26 mouse cellular contexts compared by ENCODE assay signal in genomic region chr11:70660571-70660970, GRCm38 (mm10). TPM values are rescaled to one million over a fixed set of nuclear protein-coding genes. Genes with fewer than 3 reads are reported as not detected.
A peak's percentile ranks its signal among the peaks of the same experiment; 100 is the strongest.
DNase-seq lines count a peak whose midpoint lies in the region; ATAC-seq and TF ChIP-seq lines count a peak whose summit lies in the region.
"Had no signal": no experiment of that assay in that cellular context is flagged by ENCODE, and none has a peak within 500 bp of the region (broad histone marks: within the 10 kb centered on the region; RNA-seq: fewer than 3 reads in every experiment).

No protein-coding gene starts in this region.

- no peaks in the 10 kb centered on the region for H3K27me3 ChIP-seq in heart, adult 2 months (ENCODE audit: control insufficient read depth, insufficient read depth, low read length)
- H3K27me3 ChIP-seq in hindbrain, embryonic 12.5 days = no peaks in the 10 kb centered on the region
- H3K27me3 ChIP-seq in hindbrain, embryonic 16.5 days (replicated peaks; ENCODE audit: control insufficient read depth, insufficient read depth, low read length) = no peaks in the 10 kb centered on the region
- H3K27me3 ChIP-seq in myocyte (ENCODE audit: control insufficient read depth, insufficient read depth, insufficient read length) = no peaks in the 10 kb centered on the region
- H3K27me3 ChIP-seq: CH12.LX; embryonic facial prominence, embryonic 12.5 days; embryonic facial prominence, embryonic 15.5 days; heart, embryonic 15.5 days; Patski had no signal

- peak; percentile 35 for DNase-seq in cerebellum, adult 11-12 months
- DNase-seq in cerebellum, adult 18-20 months = no peak
- no peak for DNase-seq in heart, adult 2 months
- DNase-seq in heart, postnatal 10 days = no peak
- DNase-seq: adrenal gland, postnatal 25 days; B cell, adult 2 months; cerebellum, adult 2 months; cerebellum, postnatal 25 days; forebrain, postnatal 0 days; gastrocnemius, postnatal 36 days; heart, postnatal 36 days; kidney, adult 2 months had no signal

- H3K4me3 ChIP-seq in heart, adult 2 months = no peak overlapping the region
- H3K4me3 ChIP-seq in hindbrain, embryonic 12.5 days = no peak overlapping the region
- no peak overlapping the region for H3K4me3 ChIP-seq in hindbrain, embryonic 16.5 days (ENCODE audit: low read length)
- H3K4me3 ChIP-seq in myocyte = no peak overlapping the region
- H3K4me3 ChIP-seq: embryonic facial prominence, embryonic 12.5 days; embryonic facial prominence, embryonic 15.5 days; heart, embryonic 15.5 days; hindbrain, embryonic 10.5 days had no signal

- 62% methylated on average over 8 of the region's 8 CpGs for WGBS in heart, adult 2 months
- 93% methylated on average over 8 of the region's 8 CpGs for WGBS in hindbrain, embryonic 12.5 days
- 84% methylated on average over 8 of the region's 8 CpGs for WGBS in hindbrain, embryonic 16.5 days

- intact Hi-C loops in heart, adult 2 months (cut with DNase I) = no loop called here
- intact Hi-C loops in heart, postnatal 10 days (cut with DNase I) = no loop called here

- H3K36me3 ChIP-seq in heart, adult 2 months (ENCODE audit: control insufficient read depth, insufficient read depth, low read length) = peaks cover 16% of the 10 kb centered on the region
- H3K36me3 ChIP-seq in hindbrain, embryonic 12.5 days = peaks cover 47% of the 10 kb centered on the region
- H3K36me3 ChIP-seq in hindbrain, embryonic 16.5 days (ENCODE audit: control insufficient read depth, insufficient read depth, low read length) = peaks cover 18% of the 10 kb centered on the region
- H3K36me3 ChIP-seq in myocyte (ENCODE audit: control insufficient read depth, insufficient read depth) = peaks cover 37% of the 10 kb centered on the region

- no peak for TF ChIP-seq POLR2A in heart, adult 2 months (IDR thresholded peaks at IDR 0.05; ENCODE audit: insufficient read depth, low read depth, low read length)
- peak; percentile 41 for TF ChIP-seq POLR2A in myocyte (IDR thresholded peaks at IDR 0.05; ENCODE audit: insufficient read length, low read depth)

- no peak for ATAC-seq in hindbrain, embryonic 12.5 days (ENCODE audit: low FRiP score)
- ATAC-seq in hindbrain, embryonic 16.5 days = no peak
- ATAC-seq: forebrain, embryonic 14.5 days; forebrain, postnatal 0 days; intestine, postnatal 0 days; Patski had no signal

- no peaks in the 10 kb centered on the region for H3K79me2 ChIP-seq in heart, adult 2 months (replicated peaks; ENCODE audit: control insufficient read depth, insufficient read depth, low read length)
- peaks cover 45% of the 10 kb centered on the region for H3K79me2 ChIP-seq in myocyte (ENCODE audit: control insufficient read depth, insufficient read depth)

- no peak for TF ChIP-seq CTCF in heart, adult 2 months (IDR thresholded peaks at IDR 0.05)

- H3K4me2 ChIP-seq in hindbrain, embryonic 12.5 days (replicated peaks) = no peak overlapping the region
- H3K4me2 ChIP-seq in hindbrain, embryonic 16.5 days (ENCODE audit: low read length) = no peak overlapping the region
- H3K4me2 ChIP-seq in myocyte (ENCODE audit: low read depth) = peak overlapping the region; percentile 97
- H3K4me2 ChIP-seq: embryonic facial prominence, embryonic 12.5 days; embryonic facial prominence, embryonic 15.5 days; heart, embryonic 11.5 days; heart, embryonic 15.5 days; hindbrain, embryonic 14.5 days had no signal

- TF ChIP-seq EP300 in heart, adult 2 months (IDR thresholded peaks at IDR 0.05; ENCODE audit: insufficient read depth, low read depth, low read length) = no peak

- peak overlapping the region; percentile 23 for H3K9ac ChIP-seq in heart, adult 2 months (ENCODE audit: low read depth, low read length)
- no peak overlapping the region for H3K9ac ChIP-seq in hindbrain, embryonic 12.5 days
- no peak overlapping the region for H3K9ac ChIP-seq in hindbrain, embryonic 16.5 days (ENCODE audit: low read depth, low read length)
- H3K9ac ChIP-seq: embryonic facial prominence, embryonic 12.5 days; embryonic facial prominence, embryonic 15.5 days; forebrain, postnatal 0 days; heart, embryonic 15.5 days; hindbrain, embryonic 14.5 days had no signal

- H3K4me1 ChIP-seq in heart, adult 2 months (ENCODE audit: control insufficient read depth, insufficient read depth, low read length) = no peaks in the 10 kb centered on the region
- H3K4me1 ChIP-seq in hindbrain, embryonic 12.5 days = peaks cover 19% of the 10 kb centered on the region
- peaks cover 10% of the 10 kb centered on the region for H3K4me1 ChIP-seq in hindbrain, embryonic 16.5 days (ENCODE audit: control insufficient read depth, insufficient read depth, low read depth, low read length)

- no peak overlapping the region for H3ac ChIP-seq in myocyte (ENCODE audit: control insufficient read depth, insufficient read length)

- no peaks in the 10 kb centered on the region for H3K9me3 ChIP-seq in hindbrain, embryonic 12.5 days (replicated peaks)
- no peaks in the 10 kb centered on the region for H3K9me3 ChIP-seq in hindbrain, embryonic 16.5 days (ENCODE audit: control insufficient read depth, low read length)
- H3K9me3 ChIP-seq: embryonic facial prominence, embryonic 12.5 days; embryonic facial prominence, embryonic 15.5 days; G1E; heart, embryonic 15.5 days; hindbrain, embryonic 10.5 days had no signal

- H3K27ac ChIP-seq in heart, adult 2 months = no peak overlapping the region; the same call in 1 of the 2 replicates
- peak overlapping the region; percentile 35; the same call in 1 of the 2 replicates for H3K27ac ChIP-seq in hindbrain, embryonic 12.5 days
- H3K27ac ChIP-seq in hindbrain, embryonic 16.5 days (ENCODE audit: low read depth, low read length) = no peak overlapping the region
- H3K27ac ChIP-seq: embryonic facial prominence, embryonic 12.5 days; embryonic facial prominence, embryonic 15.5 days; hindbrain, embryonic 10.5 days; hindbrain, embryonic 14.5 days had no signal

TF ChIP-seq in myocyte, 11 proteins besides CTCF, POLR2A, EP300 and RAD21:
- no peak for TF ChIP-seq E2F4 (IDR thresholded peaks at IDR 0.05; ENCODE audit: insufficient read depth)
- TF ChIP-seq POLR2AphosphoS2 (IDR thresholded peaks at IDR 0.05; ENCODE audit: insufficient read length, low read depth) = no peak
- TF ChIP-seq TCF12 (IDR thresholded peaks at IDR 0.05; ENCODE audit: insufficient read depth, poor library complexity, severe bottlenecking) = no peak
- TF ChIP-seq MYOD1 (IDR thresholded peaks at IDR 0.05; ENCODE audit: control insufficient read depth in 1 of 3, insufficient read length in 2 of 3, low read depth in 2 of 3) = no peak
- TF ChIP-seq SRF (IDR thresholded peaks at IDR 0.05; ENCODE audit: control insufficient read depth, insufficient read length, low read depth) = no peak
- no peak for TF ChIP-seq USF1 (IDR thresholded peaks at IDR 0.05; ENCODE audit: low read depth)
- TF ChIP-seq MYOG (IDR thresholded peaks at IDR 0.05; ENCODE audit: control insufficient read depth in 1 of 3, insufficient read depth in 1 of 3, insufficient read length in 2 of 3, low read depth in 2 of 3) = no peak

RNA-seq across cellular contexts. Expression of gene Eno3, which starts 3.6 kb away (rescaled TPM):
- total RNA-seq in heart, adult 2 months (2021) = 1,000 to 10,000 TPM; 1,523 to 1,659 TPM
- 1,222 and 1,919 TPM in 2 replicates for polyA plus RNA-seq in heart, adult 2 months (2012; rRNA removed)
- 1,000 to 10,000 TPM; 1,599 to 1,711 TPM for total RNA-seq in heart, postnatal 10 days (2021)
- 14.9 and 18.5 TPM in 2 replicates for polyA plus RNA-seq in hindbrain, embryonic 12.5 days (2016; fragmentation: Nextera tagmentation; extraction: Ambion mirVana)
- 6.0 and 16.3 TPM in 2 replicates for polyA plus RNA-seq in hindbrain, embryonic 16.5 days (2015; fragmentation: Nextera tagmentation; extraction: Ambion mirVana)
- polyA plus RNA-seq in myocyte (2012; fragmentation: generic; extraction: Trizol) = 1,792 TPM

RNA-seq across cellular contexts. Expression of gene Pfn1, which starts 6.1 kb away (rescaled TPM):
- total RNA-seq in heart, adult 2 months (2021) = 100 to 1,000 TPM; 270 to 280 TPM
- 439 and 479 TPM in 2 replicates for polyA plus RNA-seq in heart, adult 2 months (2012; rRNA removed)
- 100 to 1,000 TPM; 456 to 499 TPM for total RNA-seq in heart, postnatal 10 days (2021)
- polyA plus RNA-seq in hindbrain, embryonic 12.5 days (2016; fragmentation: Nextera tagmentation; extraction: Ambion mirVana) = 1,190 and 1,267 TPM in 2 replicates
- 638 and 764 TPM in 2 replicates for polyA plus RNA-seq in hindbrain, embryonic 16.5 days (2015; fragmentation: Nextera tagmentation; extraction: Ambion mirVana)
- 2,636 TPM for polyA plus RNA-seq in myocyte (2012; fragmentation: generic; extraction: Trizol)

RNA-seq across cellular contexts. Expression of gene Spag7, which starts 8.6 kb away (rescaled TPM):
- 10 to 100 TPM; 82.8 to 99.4 TPM for total RNA-seq in heart, adult 2 months (2021)
- 72.9 and 87.8 TPM in 2 replicates for polyA plus RNA-seq in heart, adult 2 months (2012; rRNA removed)
- 10 to 100 TPM; 86.0 to 88.2 TPM for total RNA-seq in heart, postnatal 10 days (2021)
- 143 and 144 TPM in 2 replicates for polyA plus RNA-seq in hindbrain, embryonic 12.5 days (2016; fragmentation: Nextera tagmentation; extraction: Ambion mirVana)
- polyA plus RNA-seq in hindbrain, embryonic 16.5 days (2015; fragmentation: Nextera tagmentation; extraction: Ambion mirVana) = 151 and 161 TPM in 2 replicates
- 52.4 TPM for polyA plus RNA-seq in myocyte (2012; fragmentation: generic; extraction: Trizol)

RNA-seq across cellular contexts. Expression of gene Slc25a11, which starts 13.3 kb away (rescaled TPM):
- total RNA-seq in heart, adult 2 months (2021) = 100 to 1,000 TPM; 532 to 626 TPM
- 632 and 932 TPM in 2 replicates for polyA plus RNA-seq in heart, adult 2 months (2012; rRNA removed)
- total RNA-seq in heart, postnatal 10 days (2021) = 100 to 1,000 TPM; 378 to 381 TPM
- polyA plus RNA-seq in hindbrain, embryonic 12.5 days (2016; fragmentation: Nextera tagmentation; extraction: Ambion mirVana) = 145 and 148 TPM in 2 replicates
- 185 and 191 TPM in 2 replicates for polyA plus RNA-seq in hindbrain, embryonic 16.5 days (2015; fragmentation: Nextera tagmentation; extraction: Ambion mirVana)
- 165 TPM for polyA plus RNA-seq in myocyte (2012; fragmentation: generic; extraction: Trizol)

RNA-seq across cellular contexts. Expression of gene Rnf167, which starts 13.5 kb away (rescaled TPM):
- 10 to 100 TPM; 50.8 to 58.7 TPM for total RNA-seq in heart, adult 2 months (2021)
- 65.0 and 80.9 TPM in 2 replicates for polyA plus RNA-seq in heart, adult 2 months (2012; rRNA removed)
- total RNA-seq in heart, postnatal 10 days (2021) = 10 to 100 TPM; 50.2 to 50.4 TPM
- 96.0 and 102 TPM in 2 replicates for polyA plus RNA-seq in hindbrain, embryonic 12.5 days (2016; fragmentation: Nextera tagmentation; extraction: Ambion mirVana)
- 105 and 110 TPM in 2 replicates for polyA plus RNA-seq in hindbrain, embryonic 16.5 days (2015; fragmentation: Nextera tagmentation; extraction: Ambion mirVana)
- 16.7 TPM for polyA plus RNA-seq in myocyte (2012; fragmentation: generic; extraction: Trizol)

Comparison
In these comparisons a context has a peak if more than half of its experiments do, and no peak if none do; other contexts are left out.
1. RNA of gene Eno3, which starts 3.6 kb away (polyA plus RNA-seq): 1,792 TPM in myocyte (single experiment) and 1,222 to 1,919 TPM in heart, adult 2 months; 14.9 to 18.5 TPM in hindbrain, embryonic 12.5 days and 6.0 to 16.3 TPM in hindbrain, embryonic 16.5 days; every median in the first group is over 10 times any median in the second.